Mouse (Mus musculus): ENCODE data around the gene Filip1. TPM values are rescaled to one million over a fixed set of nuclear protein-coding genes. Genes with fewer than 3 reads are reported as not detected.
A peak's percentile ranks its signal among the peaks of the same experiment; 100 is the strongest.

Gene Filip1
- polyA plus RNA-seq, 1 experiment from 2014 or later = 10.4 TPM

- 63% methylated on average over 7 of the region's 7 CpGs for WGBS
- no peaks in the 10 kb centered on the region for H3K9me3 ChIP-seq (ENCODE audit: control insufficient read depth, low read length)
- no peaks in the 10 kb centered on the region for H3K27me3 ChIP-seq (replicated peaks; ENCODE audit: control insufficient read depth, insufficient read depth, low read length)
- H3K9ac ChIP-seq (ENCODE audit: low read depth, low read length) = no peak overlapping the region
- no peak overlapping the region for H3K27ac ChIP-seq (replicated peaks; ENCODE audit: low read depth, low read length)
- DNase-seq (ENCODE audit: low spot score) = no peak
- no peak overlapping the region for H3K4me2 ChIP-seq (ENCODE audit: low read depth, low read length)
- no peak overlapping the region for H3K4me3 ChIP-seq (ENCODE audit: low read depth, low read length)
- H3K36me3 ChIP-seq (ENCODE audit: control insufficient read depth, insufficient read depth, low read length) = no peaks in the 10 kb centered on the region
- H3K4me1 ChIP-seq (ENCODE audit: control insufficient read depth, insufficient read depth, low read length) = no peaks in the 10 kb centered on the region
- no peak for ATAC-seq (ENCODE audit: low read depth)
Observed at GRCm38 (mm10) chr9:79880031-79880430, 132.6 kb downstream of the Filip1 start.

- Histone ChIP-seq H3K27ac (replicated peaks; ENCODE audit: low read depth, low read length) (peak overlapping the region; percentile 12; the same call in 1 of the 2 replicates), H3K4me1 (ENCODE audit: control insufficient read depth, insufficient read depth, low read length) (no peaks in the 10 kb centered on the region), H3K4me3 (ENCODE audit: low read depth, low read length) (no peak overlapping the region), H3K9ac (ENCODE audit: low read depth, low read length) (no peak overlapping the region), H3K27me3 (replicated peaks; ENCODE audit: control insufficient read depth, insufficient read depth, low read length) (no peaks in the 10 kb centered on the region), H3K36me3 (ENCODE audit: control insufficient read depth, insufficient read depth, low read length) (no peaks in the 10 kb centered on the region), H3K4me2 (ENCODE audit: low read depth, low read length) (peak overlapping the region; percentile 30; the same call in 1 of the 2 replicates), H3K9me3 (ENCODE audit: control insufficient read depth, low read length) (no peaks in the 10 kb centered on the region)
- DNase-seq (ENCODE audit: low spot score) = peak; percentile 73
- ATAC-seq (ENCODE audit: low read depth) = 0 out of 2 replicates have a peak, but pooled peaks have one; percentile 41
- 47% methylated on average over 20 of the region's 20 CpGs for WGBS
Observed at GRCm38 (mm10) chr9:79875522-79876131, 137.0 kb downstream of the Filip1 start.

GRCm38 (mm10) chr9:79872598-79872997 is 140.1 kb downstream of the Filip1 start:
- no peak overlapping the region for H3K27ac ChIP-seq (replicated peaks; ENCODE audit: low read depth, low read length)
- no peaks in the 10 kb centered on the region for H3K27me3 ChIP-seq (replicated peaks; ENCODE audit: control insufficient read depth, insufficient read depth, low read length)
- 40% methylated on average over 2 of the region's 2 CpGs for WGBS
- no peak overlapping the region for H3K4me2 ChIP-seq (ENCODE audit: low read depth, low read length)
- H3K36me3 ChIP-seq (ENCODE audit: control insufficient read depth, insufficient read depth, low read length) = no peaks in the 10 kb centered on the region
- H3K9me3 ChIP-seq (ENCODE audit: control insufficient read depth, low read length) = no peaks in the 10 kb centered on the region
- DNase-seq (ENCODE audit: low spot score) = peak; percentile 40
- no peaks in the 10 kb centered on the region for H3K4me1 ChIP-seq (ENCODE audit: control insufficient read depth, insufficient read depth, low read length)
- H3K9ac ChIP-seq (ENCODE audit: low read depth, low read length) = no peak overlapping the region
- H3K4me3 ChIP-seq (ENCODE audit: low read depth, low read length) = no peak overlapping the region
- ATAC-seq (ENCODE audit: low read depth) = no peak

GRCm38 (mm10) chr9:79869512-79869911 is 143.1 kb downstream of the Filip1 start:
- DNase-seq (ENCODE audit: low spot score) (no peak), ATAC-seq (ENCODE audit: low read depth) (no peak)
- H3K4me1 ChIP-seq (ENCODE audit: control insufficient read depth, insufficient read depth, low read length) = no peaks in the 10 kb centered on the region
- no peak overlapping the region for H3K9ac ChIP-seq (ENCODE audit: low read depth, low read length)
- H3K27ac ChIP-seq (replicated peaks; ENCODE audit: low read depth, low read length) = no peak overlapping the region
- no peak overlapping the region for H3K4me2 ChIP-seq (ENCODE audit: low read depth, low read length)
- no peak overlapping the region for H3K4me3 ChIP-seq (ENCODE audit: low read depth, low read length)
- WGBS = 51% methylated on average over 5 of the region's 5 CpGs
- H3K36me3 ChIP-seq (ENCODE audit: control insufficient read depth, insufficient read depth, low read length) = no peaks in the 10 kb centered on the region
- H3K27me3 ChIP-seq (replicated peaks; ENCODE audit: control insufficient read depth, insufficient read depth, low read length) = no peaks in the 10 kb centered on the region
- no peaks in the 10 kb centered on the region for H3K9me3 ChIP-seq (ENCODE audit: control insufficient read depth, low read length)

GRCm38 (mm10) chr9:79865998-79866397 is 146.7 kb downstream of the Filip1 start:
- 60% methylated on average over 7 of the region's 7 CpGs for WGBS
- no peak for DNase-seq (ENCODE audit: low spot score)
- Histone ChIP-seq H3K27me3 (replicated peaks; ENCODE audit: control insufficient read depth, insufficient read depth, low read length) (no peaks in the 10 kb centered on the region), H3K4me3 (ENCODE audit: low read depth, low read length) (no peak overlapping the region), H3K4me2 (ENCODE audit: low read depth, low read length) (no peak overlapping the region), H3K27ac (replicated peaks; ENCODE audit: low read depth, low read length) (no peak overlapping the region), H3K36me3 (ENCODE audit: control insufficient read depth, insufficient read depth, low read length) (no peaks in the 10 kb centered on the region), H3K9ac (ENCODE audit: low read depth, low read length) (no peak overlapping the region), H3K9me3 (ENCODE audit: control insufficient read depth, low read length) (no peaks in the 10 kb centered on the region), H3K4me1 (ENCODE audit: control insufficient read depth, insufficient read depth, low read length) (no peaks in the 10 kb centered on the region)
- ATAC-seq (ENCODE audit: low read depth) = no peak

GRCm38 (mm10) chr9:79862544-79862943 is 150.1 kb downstream of the Filip1 start:
- DNase-seq (ENCODE audit: low spot score) (no peak), ATAC-seq (ENCODE audit: low read depth) (no peak)
- Histone ChIP-seq H3K4me2 (ENCODE audit: low read depth, low read length) (no peak overlapping the region), H3K9ac (ENCODE audit: low read depth, low read length) (no peak overlapping the region), H3K4me3 (ENCODE audit: low read depth, low read length) (no peak overlapping the region), H3K4me1 (ENCODE audit: control insufficient read depth, insufficient read depth, low read length) (no peaks in the 10 kb centered on the region), H3K27ac (replicated peaks; ENCODE audit: low read depth, low read length) (no peak overlapping the region), H3K27me3 (replicated peaks; ENCODE audit: control insufficient read depth, insufficient read depth, low read length) (no peaks in the 10 kb centered on the region), H3K36me3 (ENCODE audit: control insufficient read depth, insufficient read depth, low read length) (no peaks in the 10 kb centered on the region), H3K9me3 (ENCODE audit: control insufficient read depth, low read length) (no peaks in the 10 kb centered on the region)
- WGBS = 69% methylated on average over 6 of the region's 6 CpGs

GRCm38 (mm10) chr9:79847099-79847498 is 165.6 kb downstream of the Filip1 start:
- no peak overlapping the region for H3K4me2 ChIP-seq (ENCODE audit: low read depth, low read length)
- H3K27me3 ChIP-seq (replicated peaks; ENCODE audit: control insufficient read depth, insufficient read depth, low read length) = no peaks in the 10 kb centered on the region
- no peaks in the 10 kb centered on the region for H3K4me1 ChIP-seq (ENCODE audit: control insufficient read depth, insufficient read depth, low read length)
- H3K9ac ChIP-seq (ENCODE audit: low read depth, low read length) = no peak overlapping the region
- H3K36me3 ChIP-seq (ENCODE audit: control insufficient read depth, insufficient read depth, low read length) = no peaks in the 10 kb centered on the region
- H3K9me3 ChIP-seq (ENCODE audit: control insufficient read depth, low read length) = no peaks in the 10 kb centered on the region
- ATAC-seq (ENCODE audit: low read depth) (no peak), DNase-seq (ENCODE audit: low spot score) (no peak)
- no peak overlapping the region for H3K4me3 ChIP-seq (ENCODE audit: low read depth, low read length)
- H3K27ac ChIP-seq (replicated peaks; ENCODE audit: low read depth, low read length) = no peak overlapping the region

- Histone ChIP-seq H3K9ac (ENCODE audit: low read depth, low read length) (no peak overlapping the region), H3K27me3 (replicated peaks; ENCODE audit: control insufficient read depth, insufficient read depth, low read length) (no peaks in the 10 kb centered on the region), H3K4me2 (ENCODE audit: low read depth, low read length) (no peak overlapping the region), H3K27ac (replicated peaks; ENCODE audit: low read depth, low read length) (no peak overlapping the region), H3K4me1 (ENCODE audit: control insufficient read depth, insufficient read depth, low read length) (no peaks in the 10 kb centered on the region), H3K9me3 (ENCODE audit: control insufficient read depth, low read length) (no peaks in the 10 kb centered on the region), H3K4me3 (ENCODE audit: low read depth, low read length) (no peak overlapping the region), H3K36me3 (ENCODE audit: control insufficient read depth, insufficient read depth, low read length) (no peaks in the 10 kb centered on the region)
- DNase-seq (ENCODE audit: low spot score) (no peak), ATAC-seq (ENCODE audit: low read depth) (no peak)
- WGBS = 78% methylated on average over 6 of the region's 6 CpGs
Observed at GRCm38 (mm10) chr9:79842615-79843014, 170.0 kb downstream of the Filip1 start.

GRCm38 (mm10) chr9:79842028-79842427 is 170.6 kb downstream of the Filip1 start:
- Histone ChIP-seq H3K36me3 (ENCODE audit: control insufficient read depth, insufficient read depth, low read length) (no peaks in the 10 kb centered on the region), H3K9me3 (ENCODE audit: control insufficient read depth, low read length) (no peaks in the 10 kb centered on the region), H3K4me1 (ENCODE audit: control insufficient read depth, insufficient read depth, low read length) (no peaks in the 10 kb centered on the region), H3K27ac (replicated peaks; ENCODE audit: low read depth, low read length) (no peak overlapping the region), H3K27me3 (replicated peaks; ENCODE audit: control insufficient read depth, insufficient read depth, low read length) (no peaks in the 10 kb centered on the region), H3K9ac (ENCODE audit: low read depth, low read length) (no peak overlapping the region), H3K4me2 (ENCODE audit: low read depth, low read length) (no peak overlapping the region), H3K4me3 (ENCODE audit: low read depth, low read length) (no peak overlapping the region)
- DNase-seq (ENCODE audit: low spot score) (no peak), ATAC-seq (ENCODE audit: low read depth) (no peak)

Data from embryonic facial prominence, embryonic 14.5 days (tissue).